Mouse (Mus musculus) left cerebral cortex, adult 2 months (tissue): ENCODE measurements at regions not wholly inside any gene's neighbourhood (a gene's known extent, or its start where the extent isn't known, plus 50 kb on each side); places are given as distances from the start of the nearest gene placed in this dataset.

Source experiments
- DNase-seq, 2 experiments: peaks; one replicate each; pipeline ENCODE4 v3.0.0; 2021 to 2022; ENCODE audit warnings: low spot score in 2 of 2, mixed read lengths in 1 of 2; ENCODE audit errors: extremely low spot score in 1 of 2
- H3K27ac ChIP-seq: fragments of 200-600 bp; 2 replicates; pipeline ENCODE4 v1.8.1; 2022
- H3K4me3 ChIP-seq: fragments of 200-600 bp; 2 replicates; pipeline ENCODE4 v1.8.1; 2022
- CTCF ChIP-seq: fragments of 200-600 bp; IDR thresholded peaks from 2 replicates; pipeline ENCODE4 v1.8.1; 2022; ENCODE audit warnings: antibody characterized with exemption, mild to moderate bottlenecking, moderate library complexity
- intact Hi-C: fragments of 180-260 bp; cut with DNase I; formaldehyde crosslinking; loops from one replicate; pipeline ENCODE4 v1.15.1; 2025

DNA sequence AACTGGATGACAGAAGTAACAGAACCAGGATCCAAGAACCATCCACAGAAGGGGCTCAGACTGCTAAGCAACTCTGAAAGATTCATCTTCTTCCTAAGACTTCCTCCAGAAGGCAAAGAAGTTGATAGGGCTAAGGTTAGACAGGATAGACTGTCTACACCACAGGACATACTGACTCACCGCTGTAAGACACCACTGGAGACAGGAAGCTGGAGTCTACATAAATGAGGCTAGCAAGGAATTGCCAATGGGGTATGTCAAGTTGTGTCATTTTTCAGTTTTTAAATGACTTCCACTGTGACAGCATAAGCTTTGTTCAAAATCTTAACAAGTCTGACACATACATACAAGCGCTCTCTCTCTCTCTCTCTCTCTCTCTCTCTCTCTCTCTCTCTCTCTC lies 645.4 kb upstream of the Gm10131 start:
- intact Hi-C loops = no loop called here
- no peak overlapping the region for H3K27ac ChIP-seq
- no peak for TF ChIP-seq CTCF

DNA sequence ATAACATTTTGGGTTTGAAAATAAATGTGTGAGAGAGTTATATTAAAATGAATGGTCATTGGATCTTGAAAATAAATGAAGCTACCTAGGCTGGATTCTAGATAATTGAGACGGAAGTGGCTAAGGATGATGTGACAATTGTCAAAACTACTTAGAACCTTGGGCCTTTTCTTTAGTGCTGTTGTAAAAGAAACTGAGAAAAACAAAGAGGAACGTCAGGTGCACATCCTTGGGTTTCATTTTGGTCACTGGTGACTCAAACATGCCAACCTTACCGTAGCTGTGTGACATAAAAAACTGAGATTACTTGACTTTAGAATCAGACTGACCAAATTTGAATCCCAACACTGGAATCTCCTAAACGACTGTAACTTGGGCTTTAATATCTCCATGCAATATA lies 644.6 kb upstream of the Gm10131 start:
- Histone ChIP-seq H3K27ac (no peak overlapping the region), H3K4me3 (no peak overlapping the region)
- no peak for DNase-seq
- TF ChIP-seq CTCF = no peak
- intact Hi-C loops = no loop called here

More for the DNA sequence above, 645.4 kb upstream of the Gm10131 start:
- no peak overlapping the region for H3K4me3 ChIP-seq
- no peak for DNase-seq

DNA sequence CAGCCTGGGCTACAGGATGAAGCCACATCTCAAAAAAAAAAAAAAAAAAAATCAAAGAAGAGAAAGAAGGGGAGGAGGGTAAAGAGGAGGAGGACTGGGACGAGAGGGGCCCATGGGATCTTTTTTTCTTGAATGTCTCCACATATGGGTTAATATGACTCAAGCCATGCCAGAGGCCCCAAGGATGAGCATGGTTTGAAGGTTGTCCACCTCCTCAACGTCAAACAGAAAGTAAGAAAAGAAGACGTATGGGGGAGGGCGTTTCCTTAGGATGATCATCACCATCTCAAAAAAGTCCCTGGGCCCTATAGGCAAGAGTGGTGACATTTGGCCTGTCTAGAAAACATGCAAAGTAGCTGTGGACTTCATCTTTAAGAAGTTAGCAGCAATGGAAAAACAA lies 643.9 kb upstream of the Gm10131 start:
- Histone ChIP-seq H3K4me3 (no peak overlapping the region), H3K27ac (no peak overlapping the region)
- DNase-seq = no peak
- TF ChIP-seq CTCF = no peak
- intact Hi-C loops = no loop called here

DNA sequence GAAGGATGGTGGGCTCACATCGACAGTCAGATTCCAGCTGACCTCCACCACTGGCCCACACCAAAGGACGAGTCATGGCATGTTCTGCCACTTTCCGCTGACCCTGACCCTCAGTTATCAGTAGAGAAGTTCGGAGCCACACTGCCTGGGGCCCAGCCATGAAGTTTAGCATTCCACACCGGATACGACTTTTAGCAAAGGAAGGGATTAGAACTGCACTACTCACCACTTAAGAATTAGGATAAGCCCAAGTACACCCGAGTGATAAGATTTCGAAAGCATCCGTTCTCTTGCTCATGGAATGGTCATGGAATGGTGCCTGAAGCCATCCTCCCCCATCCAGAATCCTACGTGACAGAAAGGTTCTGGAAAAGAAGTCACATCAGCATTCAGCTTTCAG lies 641.5 kb upstream of the Gm10131 start:
- no peak for DNase-seq
- no peak for TF ChIP-seq CTCF
- H3K27ac ChIP-seq = no peak overlapping the region
- H3K4me3 ChIP-seq = no peak overlapping the region
- intact Hi-C loops = no loop called here

DNA sequence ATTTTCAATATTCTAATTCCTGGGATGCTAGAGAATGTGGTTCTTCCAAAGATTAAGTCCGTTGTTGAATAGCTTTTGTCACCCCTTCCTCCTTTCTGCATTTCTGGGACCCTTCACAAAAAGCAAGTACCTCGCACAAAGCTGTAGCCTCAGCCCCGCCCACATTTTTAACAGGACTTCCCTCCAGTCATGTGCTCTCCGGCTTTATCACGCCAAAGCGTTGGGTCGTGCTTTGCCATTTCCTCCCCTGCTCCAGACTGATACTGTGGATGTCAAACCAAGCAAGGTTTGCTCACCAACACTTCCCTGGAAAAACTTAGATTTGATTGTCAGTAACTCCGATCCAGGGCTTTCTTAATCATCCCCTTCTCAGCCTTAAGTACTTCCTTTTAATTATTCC lies 637.0 kb upstream of the Gm10131 start:
- H3K4me3 ChIP-seq = no peak overlapping the region
- intact Hi-C loops = no loop called here
- H3K27ac ChIP-seq = no peak overlapping the region
- no peak for TF ChIP-seq CTCF
- no peak for DNase-seq

DNA sequence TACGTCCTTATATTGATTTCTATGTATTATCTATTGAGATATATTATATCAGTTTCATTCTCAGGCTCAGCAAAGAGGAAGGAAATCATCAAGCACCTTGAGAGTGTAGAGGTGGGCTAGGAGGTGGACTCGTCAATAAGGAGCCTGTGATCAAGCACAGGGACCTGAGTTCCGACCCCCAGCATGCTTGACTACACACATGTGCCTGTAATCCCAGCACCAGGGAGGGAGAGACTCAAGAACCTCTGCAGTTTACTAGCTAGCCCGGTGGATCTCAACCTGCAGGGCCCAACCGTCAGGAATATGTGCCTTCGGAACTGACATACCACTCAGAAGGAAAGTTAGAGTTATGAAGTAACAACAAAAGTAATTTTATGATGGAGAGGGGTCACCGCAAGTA lies 634.2 kb upstream of the Gm10131 start:
- Histone ChIP-seq H3K27ac (no peak overlapping the region), H3K4me3 (no peak overlapping the region)
- intact Hi-C loops = no loop called here
- DNase-seq = no peak
- no peak for TF ChIP-seq CTCF

DNA sequence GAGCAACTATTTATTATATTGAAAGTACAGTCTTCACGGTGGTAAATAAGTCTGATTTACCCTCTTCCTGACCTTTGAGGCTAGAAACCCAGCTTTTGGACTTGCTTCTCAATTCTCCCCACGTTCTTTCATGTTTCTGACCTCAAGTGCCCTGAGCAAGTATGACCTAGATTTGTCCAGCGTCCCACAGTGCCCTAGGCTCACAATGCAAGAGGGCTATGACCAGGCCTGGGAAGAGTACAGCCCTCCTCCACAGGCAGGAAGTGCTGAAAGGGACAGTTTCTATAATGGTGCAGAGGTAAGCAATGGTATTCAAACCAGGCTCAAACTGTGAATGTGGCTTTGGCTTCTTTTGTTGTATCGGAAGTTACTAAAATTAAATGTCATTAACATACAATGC lies 633.1 kb upstream of the Gm10131 start:
- DNase-seq = no peak
- no peak for TF ChIP-seq CTCF
- Histone ChIP-seq H3K4me3 (no peak overlapping the region), H3K27ac (no peak overlapping the region)
- intact Hi-C loops = no loop called here

DNA sequence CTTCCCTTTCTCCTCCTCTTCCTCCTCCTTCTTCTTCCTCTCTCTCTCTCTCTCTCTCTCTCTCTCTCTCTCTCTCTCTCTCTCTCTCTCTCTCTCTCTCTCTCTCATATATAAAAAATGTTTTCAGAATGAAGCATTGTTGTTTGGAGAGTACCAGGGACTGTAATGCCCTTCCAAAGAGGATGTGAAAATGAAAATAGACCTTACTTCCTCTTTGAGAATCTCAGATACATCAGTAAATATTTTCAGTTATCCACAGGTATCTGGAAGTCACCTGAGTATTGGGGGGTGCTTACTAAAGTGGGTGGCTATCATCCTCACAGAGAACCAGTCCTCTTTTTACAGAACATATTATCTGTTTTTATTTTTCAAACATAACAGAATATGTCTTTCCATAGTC lies 632.6 kb upstream of the Gm10131 start:
- intact Hi-C loops = no loop called here
- no peak overlapping the region for H3K27ac ChIP-seq
- no peak overlapping the region for H3K4me3 ChIP-seq
- TF ChIP-seq CTCF = no peak
- DNase-seq = no peak

DNA sequence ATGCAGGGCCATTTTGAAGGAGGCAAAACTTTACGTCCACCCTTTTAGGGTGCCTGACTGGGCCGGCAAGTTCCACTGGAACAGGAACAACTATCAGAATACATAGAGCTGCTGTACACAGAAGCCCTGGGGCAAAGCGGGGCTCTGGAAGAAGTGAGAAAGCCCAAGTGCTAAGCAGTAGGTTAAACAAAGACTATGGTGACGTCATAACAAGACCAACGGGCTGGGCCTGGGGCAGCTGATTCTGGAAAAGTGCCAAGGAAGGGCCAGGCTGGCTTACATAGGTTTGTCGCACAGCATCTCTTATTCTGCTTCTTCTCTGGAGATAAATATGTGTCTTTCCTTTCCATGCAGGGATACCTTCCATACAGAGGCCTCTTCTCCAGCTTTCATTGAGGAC lies 631.6 kb upstream of the Gm10131 start:
- intact Hi-C loops = no loop called here
- no peak for TF ChIP-seq CTCF
- no peak for DNase-seq
- H3K27ac ChIP-seq = no peak overlapping the region
- no peak overlapping the region for H3K4me3 ChIP-seq

DNA sequence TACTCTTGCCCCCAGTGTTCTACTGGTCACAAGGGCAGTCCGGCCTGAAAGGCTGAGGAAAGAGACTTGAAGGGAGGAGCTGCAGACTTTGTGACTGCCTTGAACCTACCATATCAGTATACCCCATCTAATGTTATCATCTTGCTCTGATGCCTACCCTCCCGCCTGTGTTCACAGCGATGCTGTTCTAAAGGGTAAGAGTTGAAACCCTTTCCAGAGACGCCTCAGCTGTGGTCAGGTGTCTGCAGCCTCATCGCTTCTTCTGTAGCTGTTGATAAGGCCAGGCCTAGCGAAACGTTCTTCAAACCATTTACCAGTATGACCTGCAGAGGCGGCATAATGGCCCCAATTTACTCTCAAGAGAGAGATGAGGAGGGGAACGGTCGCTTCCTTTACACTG lies 629.3 kb upstream of the Gm10131 start:
- no peak for DNase-seq
- TF ChIP-seq CTCF = no peak
- no peak overlapping the region for H3K27ac ChIP-seq
- intact Hi-C loops = no loop called here
- no peak overlapping the region for H3K4me3 ChIP-seq

DNA sequence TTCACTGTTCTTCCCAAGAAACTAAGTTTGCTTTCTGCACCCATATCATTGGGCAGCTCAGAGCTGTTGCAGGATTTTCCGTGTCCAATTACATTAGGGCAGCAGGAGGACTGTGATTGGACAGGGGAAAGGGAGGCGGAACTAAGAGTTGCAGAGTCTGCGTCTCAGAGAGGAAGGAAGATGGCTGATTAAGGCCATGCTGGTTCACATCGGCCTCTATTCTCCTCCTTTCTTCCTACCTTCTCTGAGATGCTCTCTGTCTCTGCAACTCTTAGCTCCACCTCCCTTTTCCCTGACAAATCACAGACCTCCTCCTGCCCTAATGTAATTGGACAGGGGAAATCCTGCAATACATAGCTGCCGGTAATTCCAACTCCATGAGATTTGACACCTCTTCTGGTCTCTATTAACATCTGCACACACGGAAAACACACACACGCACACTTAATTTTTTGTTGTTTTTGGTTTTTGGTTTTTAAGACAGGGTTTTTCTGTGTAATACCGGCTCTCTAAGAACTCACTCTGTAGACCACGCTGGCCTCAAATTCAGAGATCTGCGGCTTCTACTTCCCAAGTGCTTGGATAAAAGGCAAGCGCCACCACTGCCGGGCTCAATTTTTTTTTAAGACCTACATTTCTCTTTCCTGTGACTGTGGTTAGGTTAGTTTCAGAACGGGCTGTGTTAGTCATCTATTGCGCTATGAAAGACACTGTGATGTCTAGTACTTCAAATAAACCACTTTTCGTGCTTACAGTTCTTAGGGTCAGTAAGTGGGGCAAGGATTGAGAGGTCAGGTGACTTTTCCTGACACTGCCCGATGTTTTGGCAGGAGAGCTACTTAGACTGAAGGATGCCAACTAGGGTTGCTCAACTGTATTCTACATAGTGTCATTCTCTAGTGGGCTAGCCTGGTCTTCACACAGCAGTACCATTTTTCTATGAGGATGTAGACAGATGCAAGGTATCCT lies 628.6 kb upstream of the Gm10131 start:
- no peak overlapping the region for H3K27ac ChIP-seq
- no peak for TF ChIP-seq CTCF
- no peak for DNase-seq
- intact Hi-C loops = no loop called here
- no peak overlapping the region for H3K4me3 ChIP-seq

DNA sequence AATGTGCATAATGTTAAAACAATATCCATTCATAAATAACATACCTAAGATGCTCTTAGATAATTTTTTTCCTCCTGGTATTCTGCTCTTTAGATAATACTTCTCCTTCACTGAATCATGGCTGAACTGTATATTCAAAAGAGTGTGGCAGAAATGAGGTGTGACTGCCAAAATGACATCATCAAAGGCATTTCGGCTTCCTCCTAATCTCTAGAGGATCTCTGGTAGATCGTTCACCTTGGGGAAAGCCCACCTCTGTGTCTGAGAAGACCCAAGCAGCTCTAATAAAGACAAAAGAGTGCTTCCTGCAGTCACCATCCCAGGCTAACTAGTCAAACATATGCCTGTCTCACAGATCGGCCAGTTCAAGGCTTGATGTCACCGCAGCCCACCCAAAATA lies 624.7 kb upstream of the Gm10131 start:
- no peak for TF ChIP-seq CTCF
- H3K4me3 ChIP-seq = no peak overlapping the region
- DNase-seq = no peak
- no peak overlapping the region for H3K27ac ChIP-seq
- intact Hi-C loops = no loop called here

DNA sequence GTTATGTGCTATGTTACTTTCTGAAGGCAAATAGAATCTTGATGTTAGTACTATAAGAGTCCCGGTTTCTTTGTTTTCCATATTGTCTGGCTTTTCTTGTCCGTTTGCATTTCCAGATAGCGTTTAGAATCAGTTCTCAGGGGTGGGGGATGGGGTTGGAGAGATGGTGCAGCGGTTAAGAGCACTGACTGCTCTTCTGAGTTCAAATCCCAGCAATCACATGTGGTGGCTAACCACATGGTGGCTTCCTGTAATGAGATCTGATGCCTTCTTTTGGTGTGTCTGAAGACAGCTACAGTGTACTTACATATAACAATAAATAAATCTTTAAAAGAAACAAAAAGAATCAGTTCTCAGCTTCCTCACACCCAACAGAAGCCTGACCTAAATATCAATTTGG lies 623.5 kb upstream of the Gm10131 start:
- TF ChIP-seq CTCF = no peak
- H3K27ac ChIP-seq = no peak overlapping the region
- H3K4me3 ChIP-seq = no peak overlapping the region
- intact Hi-C loops = no loop called here
- DNase-seq = no peak
